23 mouse cellular contexts compared by ENCODE assay signal in the genomic region with DNA sequence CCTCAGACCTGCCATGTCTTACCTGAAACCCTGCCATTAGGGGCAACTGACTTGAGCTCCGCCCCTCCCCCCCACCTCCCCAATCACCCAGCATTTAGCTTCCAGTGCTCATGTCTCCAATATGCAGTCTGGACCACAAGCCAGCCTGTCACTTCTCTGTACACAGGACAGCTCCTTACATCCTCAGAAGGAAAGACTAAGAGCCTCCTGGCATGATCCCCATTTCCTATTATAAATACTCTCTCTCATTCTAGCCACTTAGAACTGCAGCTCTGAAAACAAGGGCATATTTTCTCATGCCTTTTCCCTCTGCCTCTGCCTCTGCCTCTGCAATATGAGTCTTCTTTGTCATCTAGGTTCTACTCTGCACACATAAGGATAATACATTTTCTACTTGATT.
DNase-seq lines count a peak whose midpoint lies in the region; ATAC-seq and TF ChIP-seq lines count a peak whose summit lies in the region.
"Had no signal": no experiment of that assay in that cellular context is flagged by ENCODE, and none has a peak within 500 bp of the region (broad histone marks: within the 10 kb centered on the region; RNA-seq: fewer than 3 reads in every experiment).

No protein-coding gene starts in this region.

- H3K4me3 ChIP-seq in forebrain, embryonic 15.5 days, result no peak overlapping the region
- H3K4me3 ChIP-seq in forebrain, embryonic 12.5 days (replicated peaks), result no peak overlapping the region
- no peak overlapping the region for H3K4me3 ChIP-seq in kidney, postnatal 0 days (replicated peaks; ENCODE audit: low read depth, low read length)
- H3K4me3 ChIP-seq: embryonic facial prominence, embryonic 15.5 days; kidney, embryonic 15.5 days; limb, embryonic 15.5 days; midbrain, embryonic 13.5 days had no signal

- no peak for ATAC-seq in forebrain, embryonic 15.5 days (replicated peaks)
- ATAC-seq in forebrain, embryonic 12.5 days (ENCODE audit: low FRiP score), result no peak
- no peak for ATAC-seq in kidney, postnatal 0 days (replicated peaks; ENCODE audit: low FRiP score, low read depth)
- ATAC-seq: intestine, postnatal 0 days; midbrain, embryonic 13.5 days had no signal

- H3K27ac ChIP-seq in forebrain, embryonic 15.5 days (replicated peaks), result peak overlapping the region; percentile 46
- H3K27ac ChIP-seq in forebrain, embryonic 12.5 days, result no peak overlapping the region
- no peak overlapping the region for H3K27ac ChIP-seq in kidney, postnatal 0 days
- H3K27ac ChIP-seq: embryonic facial prominence, embryonic 15.5 days; kidney, embryonic 15.5 days; limb, embryonic 15.5 days; liver, embryonic 14.5 days; midbrain, embryonic 13.5 days had no signal

- no peaks in the 10 kb centered on the region for H3K27me3 ChIP-seq in forebrain, embryonic 15.5 days
- no peaks in the 10 kb centered on the region for H3K27me3 ChIP-seq in forebrain, embryonic 12.5 days
- no peaks in the 10 kb centered on the region for H3K27me3 ChIP-seq in kidney, postnatal 0 days (ENCODE audit: insufficient read depth, low read length)
- H3K27me3 ChIP-seq: embryonic facial prominence, embryonic 15.5 days; kidney, embryonic 15.5 days; limb, embryonic 15.5 days; midbrain, embryonic 13.5 days had no signal

- H3K9me3 ChIP-seq in forebrain, embryonic 15.5 days, result no peaks in the 10 kb centered on the region
- H3K9me3 ChIP-seq in forebrain, embryonic 12.5 days, result 0 out of 2 replicates have a peak, but pooled peaks cover 5% of the 10 kb centered on the region
- no peaks in the 10 kb centered on the region for H3K9me3 ChIP-seq in kidney, postnatal 0 days (replicated peaks; ENCODE audit: low read length)
- H3K9me3 ChIP-seq: embryonic facial prominence, embryonic 15.5 days; kidney, embryonic 15.5 days; limb, embryonic 15.5 days; midbrain, embryonic 13.5 days had no signal

- H3K4me1 ChIP-seq in forebrain, embryonic 15.5 days, result peaks cover 10% of the 10 kb centered on the region; the same call in 1 of the 2 replicates
- no peaks in the 10 kb centered on the region for H3K4me1 ChIP-seq in forebrain, embryonic 12.5 days
- no peaks in the 10 kb centered on the region for H3K4me1 ChIP-seq in kidney, postnatal 0 days (replicated peaks; ENCODE audit: insufficient read depth, low read length)

- 91% methylated on average over 1 of the region's 1 CpGs for WGBS in forebrain, embryonic 15.5 days
- WGBS in forebrain, embryonic 12.5 days, result 84% methylated on average over 1 of the region's 1 CpGs
- 100% methylated on average over 1 of the region's 1 CpGs for WGBS in kidney, postnatal 0 days

- H3K36me3 ChIP-seq in forebrain, embryonic 15.5 days, result no peaks in the 10 kb centered on the region
- peaks cover 8% of the 10 kb centered on the region for H3K36me3 ChIP-seq in forebrain, embryonic 12.5 days (replicated peaks)
- no peaks in the 10 kb centered on the region for H3K36me3 ChIP-seq in kidney, postnatal 0 days (ENCODE audit: insufficient read depth, low read length)
- H3K36me3 ChIP-seq: embryonic facial prominence, embryonic 15.5 days; limb, embryonic 15.5 days had no signal

- no peak overlapping the region for H3K9ac ChIP-seq in forebrain, embryonic 15.5 days (replicated peaks)
- H3K9ac ChIP-seq in forebrain, embryonic 12.5 days, result no peak overlapping the region
- H3K9ac ChIP-seq in kidney, postnatal 0 days (ENCODE audit: low read depth, low read length), result no peak overlapping the region
- H3K9ac ChIP-seq: embryonic facial prominence, embryonic 15.5 days; kidney, embryonic 15.5 days; limb, embryonic 15.5 days; liver, embryonic 14.5 days; midbrain, embryonic 13.5 days had no signal

- no peak for TF ChIP-seq CTCF in kidney, postnatal 0 days (IDR thresholded peaks at IDR 0.05; ENCODE audit: low read depth)

- no peak overlapping the region for H3K4me2 ChIP-seq in forebrain, embryonic 15.5 days (replicated peaks)
- H3K4me2 ChIP-seq in forebrain, embryonic 12.5 days, result no peak overlapping the region
- no peak overlapping the region for H3K4me2 ChIP-seq in kidney, postnatal 0 days (ENCODE audit: low read length)
- H3K4me2 ChIP-seq: embryonic facial prominence, embryonic 15.5 days; kidney, embryonic 15.5 days; limb, embryonic 15.5 days; midbrain, embryonic 13.5 days had no signal

- peak; percentile 10 for DNase-seq in kidney, postnatal 0 days (ENCODE audit: low spot score)
- DNase-seq in kidney, adult 11 months, result no peak
- peak; percentile 23 for DNase-seq in retina, postnatal 1 day
- no peak for DNase-seq in retina, embryonic 14.5 days (ENCODE audit: low spot score)
- no peak for DNase-seq in thymus, postnatal 36 days
- DNase-seq in adipocyte (ENCODE audit: low spot score), result no peak
- DNase-seq: cerebellum, adult 2 months; heart, postnatal 4 days; kidney, postnatal 4 days; layer of hippocampus, adult 9-11 months; lung, postnatal 14 days; right cerebral cortex, postnatal 25 days; spleen, adult 18-20 months; thymus, adult 18-20 months; thymus, postnatal 4 days had no signal

Comparison
In these comparisons a context has a peak if more than half of its experiments do, and no peak if none do; other contexts are left out.
1. DNase-seq: peak in kidney, postnatal 0 days (single experiment) and retina, postnatal 1 day (single experiment); none in kidney, adult 11 months (single experiment), retina, embryonic 14.5 days (single experiment), thymus, postnatal 36 days (0 of 2) and adipocyte (single experiment).